Mouse (Mus musculus) thymus, adult 2 months (tissue): Measurements from ENCODE around the gene Eif3c.

Experiments
- CTCF ChIP-seq: fragments of 200-500 bp; IDR thresholded peaks from 2 replicates; pipeline ENCODE4 v1.5.1; 2012; ENCODE audit warnings: mild to moderate bottlenecking, control low read depth, low read length, moderate library complexity, borderline replicate concordance; ENCODE audit not compliant: control insufficient read depth, poor library complexity, insufficient read depth; ENCODE audit errors: extremely low read depth
- POLR2A ChIP-seq: fragments of 200-500 bp; IDR thresholded peaks from 2 replicates; pipeline ENCODE4 v1.6.1; 2012; ENCODE audit warnings: mild to moderate bottlenecking, low read length, control low read depth, moderate library complexity; ENCODE audit not compliant: control insufficient read depth, poor library complexity, insufficient read depth; ENCODE audit errors: extremely low read depth

GRCm38 (mm10) chr7:126587779-126588178 is 21.6 kb upstream of the Eif3c start:
- TF ChIP-seq CTCF (no peak), POLR2A (no peak)
